Mouse (Mus musculus): Measurements from ENCODE around the gene Cpsf4.

DNA sequence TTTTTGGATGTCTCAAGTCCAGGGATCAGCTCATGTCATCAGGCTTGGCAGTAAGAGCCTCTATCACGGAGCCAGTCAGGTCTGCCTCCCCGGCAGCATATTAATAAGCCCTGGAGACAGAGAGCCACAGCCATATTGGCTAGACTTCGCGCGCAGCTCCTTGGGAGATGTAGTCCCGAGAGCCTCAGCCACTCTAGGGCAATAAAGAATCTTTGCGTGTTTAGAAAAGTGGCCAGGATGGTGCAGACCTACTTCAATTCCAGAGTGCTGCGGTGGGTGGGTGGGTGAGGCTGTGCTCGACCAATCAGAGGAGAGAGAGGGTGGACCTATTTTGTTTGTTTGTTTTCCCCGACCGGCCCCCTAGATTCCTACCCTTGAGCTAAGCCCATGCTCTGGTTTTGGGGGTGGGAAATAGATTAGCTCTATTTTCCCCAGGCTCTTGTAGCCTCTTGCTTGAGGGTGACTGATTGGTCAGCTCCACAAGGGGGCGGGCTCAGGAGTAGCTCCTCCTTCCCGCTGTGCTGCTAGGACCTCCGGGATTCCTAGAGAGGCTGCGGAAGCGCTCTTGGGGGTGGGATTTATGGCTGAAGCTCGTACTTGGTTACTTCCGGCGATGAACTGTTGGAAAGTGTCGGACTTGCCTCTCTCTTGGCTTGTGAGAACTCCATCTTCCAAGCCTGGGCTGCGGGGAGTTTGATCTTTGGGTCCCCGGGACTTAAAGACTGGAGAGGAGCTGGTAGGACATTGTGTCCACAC lies 37.1 kb downstream of the Cpsf4 start, which contains the start of gene Zkscan5:
- TF ChIP-seq CTCF (IDR thresholded peaks at IDR 0.05; ENCODE audit: low read depth): peak; percentile 40
- TF ChIP-seq EP300 (IDR thresholded peaks at IDR 0.05; ENCODE audit: low read depth): peak; percentile 82
